Mouse (Mus musculus) brown adipose tissue, adult 24 weeks (tissue): ENCODE results near the gene Chst4. TPM values are rescaled to one million over a fixed set of nuclear protein-coding genes. Genes with fewer than 3 reads are reported as not detected.

Experiments
- H3K27ac ChIP-seq: fragments of 200-500 bp; replicated peaks from 2 replicates; pipeline ENCODE4 v1.5.1; 2012; ENCODE audit warnings: low read depth, mild to moderate bottlenecking, low read length
- H3K4me1 ChIP-seq: fragments of 200-500 bp; 2 replicates; pipeline ENCODE4 v1.6.1; 2012; ENCODE audit warnings: low read length, mixed read lengths; ENCODE audit not compliant: control insufficient read depth, insufficient read depth, insufficient read length
- H3K4me3 ChIP-seq: fragments of 200-500 bp; 2 replicates; pipeline ENCODE4 v1.5.1; 2012; ENCODE audit warnings: low read depth, mild to moderate bottlenecking, low read length, moderate library complexity; ENCODE audit not compliant: insufficient read depth
- polyA plus RNA-seq: library from polyadenylated mRNA; stranded (reverse); fragments of >200 nt; gene quantifications from 2 replicates; pipeline ENCODE4 v1.2.4, GENCODE M21; 2012; ENCODE audit not compliant: missing spikeins, insufficient read depth, insufficient read length

Gene Chst4
- polyA plus RNA-seq, result not detected in 2 replicates

DNA sequence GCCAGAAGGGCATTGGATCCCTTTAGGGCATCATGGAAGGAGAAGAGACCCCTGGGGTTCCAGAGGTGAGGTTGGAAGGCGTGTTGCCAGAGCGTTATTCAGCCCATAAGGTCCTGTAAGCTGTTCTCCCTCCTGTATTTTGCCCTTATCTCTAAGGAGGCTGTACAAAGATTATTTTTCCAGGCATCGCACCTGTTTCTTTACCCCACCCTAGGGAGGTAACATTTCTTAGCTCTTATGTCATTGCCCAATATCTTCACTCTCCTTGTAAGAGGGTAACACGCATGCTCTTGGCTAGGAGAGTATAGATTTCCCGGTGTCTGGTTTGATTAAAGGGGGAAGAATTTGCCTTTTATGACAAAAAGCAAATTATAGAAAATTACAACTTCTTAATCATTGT is at the start of gene Chst4:
Gene Chst4 (minus strand): TSS at position 82 of the 400 bp plus-strand sequence.
- Histone ChIP-seq H3K4me3 (no peak within 1 kb of the TSS), H3K27ac (no peak within 1 kb of the TSS), H3K4me1 (no peaks in the 10 kb centered on the region)

DNA sequence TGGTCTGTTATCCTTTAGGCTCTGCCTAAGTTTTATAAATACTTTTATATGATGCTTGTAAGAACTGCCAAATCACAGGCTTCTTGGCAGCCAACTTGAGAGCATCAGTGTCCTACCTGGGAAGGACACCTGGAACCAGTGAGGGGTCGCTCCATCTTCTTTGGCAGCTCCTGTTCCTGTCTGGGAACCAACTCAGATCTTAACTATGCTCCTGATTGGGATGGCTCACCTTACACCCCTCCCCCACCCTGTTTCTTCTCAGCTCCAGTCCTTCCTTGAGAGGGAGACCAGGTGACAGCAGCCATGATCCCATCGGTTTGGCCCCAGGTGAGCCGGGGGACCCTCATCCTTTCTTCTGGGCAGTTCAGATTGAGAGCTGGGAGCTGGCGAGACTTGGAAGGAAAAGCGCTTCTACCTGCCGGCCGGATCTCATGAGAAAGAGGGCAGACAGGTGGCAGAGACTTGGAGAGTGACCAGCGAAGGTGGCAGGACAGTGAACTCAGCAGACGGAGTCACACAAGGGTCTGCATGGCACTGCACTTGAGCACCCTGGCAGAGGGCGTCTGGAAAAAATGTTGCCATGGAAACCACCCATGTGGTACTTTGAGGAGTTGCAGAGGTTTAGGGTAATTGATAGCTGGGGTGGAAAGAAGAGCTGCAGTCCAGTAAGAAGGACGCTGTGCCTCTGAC is 43.0 kb upstream of the Chst4 start:
- no peak overlapping the region for H3K27ac ChIP-seq
- H3K4me3 ChIP-seq, result no peak overlapping the region
- H3K4me1 ChIP-seq, result peaks cover 3% of the 10 kb centered on the region; the same call in 1 of the 2 replicates

DNA sequence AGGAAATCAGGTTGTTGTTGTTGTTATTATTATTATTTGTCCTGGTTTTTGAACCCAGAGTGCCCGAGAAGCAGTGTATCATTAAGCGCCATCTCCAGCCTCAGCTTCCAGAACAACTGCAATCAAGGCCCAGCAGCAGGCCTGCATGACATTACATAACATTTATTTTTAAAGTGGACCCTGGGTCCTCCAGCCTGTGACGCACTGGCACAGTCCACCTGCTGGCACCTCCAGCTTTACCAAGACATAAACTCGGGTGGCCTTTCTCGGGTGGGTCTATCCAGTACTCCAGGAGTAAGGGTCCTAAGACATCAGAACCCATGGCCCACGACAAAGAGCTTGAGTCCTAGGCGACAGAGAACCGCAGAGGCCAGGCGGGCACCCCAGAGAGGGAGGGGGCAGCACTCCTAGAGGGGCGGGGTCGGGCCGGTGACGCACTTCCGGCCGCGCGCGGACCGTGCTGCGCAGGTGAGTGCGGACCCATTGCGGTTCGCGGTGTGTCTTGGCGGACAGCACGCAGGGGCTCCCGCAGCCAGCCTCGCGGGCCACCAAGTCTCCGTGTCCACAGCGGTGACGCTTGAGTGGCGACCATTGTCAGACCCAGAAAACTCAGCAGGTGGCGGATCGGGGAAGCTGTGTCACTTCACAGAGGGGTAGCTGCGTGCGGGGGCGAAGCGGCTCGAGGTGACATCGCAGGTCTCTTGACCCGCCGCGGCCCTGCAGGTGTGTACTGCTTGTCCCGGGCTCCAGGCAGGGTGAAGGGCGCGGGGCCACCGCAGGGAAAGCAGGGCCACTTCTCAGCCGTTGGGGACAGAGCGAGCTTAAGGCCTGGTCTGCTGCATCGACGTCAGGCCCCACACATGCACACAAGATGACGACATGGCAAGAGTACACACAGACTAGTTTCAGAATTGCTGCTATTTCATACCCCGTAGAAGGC is 40.0 kb upstream of the Chst4 start, which contains the start of gene Zfp612:
Gene Zfp612 (plus strand): TSS at position 465 of the 940 bp plus-strand sequence.
- no peak within 1 kb of the TSS for H3K27ac ChIP-seq
- peaks cover 3% of the 10 kb centered on the region; the same call in 1 of the 2 replicates for H3K4me1 ChIP-seq
- peak within 1 kb of the TSS; percentile 82 for H3K4me3 ChIP-seq

DNA sequence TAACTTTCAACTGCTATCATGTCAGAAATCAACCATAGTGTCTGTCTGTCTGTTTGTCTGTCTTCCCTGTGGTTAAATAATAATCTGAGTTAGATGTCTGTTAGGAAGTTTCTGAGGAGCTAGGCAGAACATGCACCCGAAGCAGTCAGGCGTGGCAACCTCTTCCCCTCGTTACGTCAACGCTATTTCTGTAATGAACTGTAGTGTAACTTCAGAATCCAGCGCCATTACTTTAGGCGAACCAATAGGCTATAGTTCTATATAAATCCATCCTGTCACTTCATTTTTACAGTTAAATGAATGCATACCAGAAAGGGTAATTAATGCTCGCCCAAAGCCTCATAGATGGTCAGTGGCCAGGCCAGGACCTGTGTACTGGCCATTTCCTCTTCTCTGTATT is 35.0 kb upstream of the Chst4 start:
- Histone ChIP-seq H3K4me3 (no peak overlapping the region), H3K4me1 (peaks cover 3% of the 10 kb centered on the region; the same call in 1 of the 2 replicates), H3K27ac (no peak overlapping the region)

DNA sequence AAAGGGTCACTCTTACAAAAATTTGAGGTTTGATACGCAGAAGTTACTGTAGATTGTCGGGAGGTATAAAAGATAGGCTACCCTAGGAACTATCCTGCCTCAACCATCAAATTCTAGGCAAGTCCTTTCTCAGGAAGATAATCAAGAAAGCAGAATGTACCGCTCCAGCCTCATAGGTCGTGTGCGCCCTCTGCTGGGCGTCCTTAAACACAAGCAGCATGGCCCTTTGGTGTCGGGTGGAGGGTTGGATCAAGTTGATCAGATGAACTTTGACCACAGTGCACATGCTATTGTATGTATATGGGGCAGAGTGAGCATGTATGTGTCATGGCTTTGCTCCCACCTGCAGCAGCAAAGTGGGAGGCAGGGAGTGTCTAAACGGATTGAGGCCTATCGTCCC is 32.1 kb upstream of the Chst4 start:
- no peak overlapping the region for H3K4me3 ChIP-seq
- no peak overlapping the region for H3K27ac ChIP-seq
- no peaks in the 10 kb centered on the region for H3K4me1 ChIP-seq

- Histone ChIP-seq H3K4me3 (no peak overlapping the region), H3K27ac (no peak overlapping the region), H3K4me1 (no peaks in the 10 kb centered on the region)
Observed at GRCm38 (mm10) chr8:110069706-110070105, 30.2 kb upstream of the Chst4 start.

- Histone ChIP-seq H3K4me3 (no peak overlapping the region), H3K27ac (no peak overlapping the region), H3K4me1 (no peaks in the 10 kb centered on the region)
Observed at GRCm38 (mm10) chr8:110065676-110066075, 26.1 kb upstream of the Chst4 start.

DNA sequence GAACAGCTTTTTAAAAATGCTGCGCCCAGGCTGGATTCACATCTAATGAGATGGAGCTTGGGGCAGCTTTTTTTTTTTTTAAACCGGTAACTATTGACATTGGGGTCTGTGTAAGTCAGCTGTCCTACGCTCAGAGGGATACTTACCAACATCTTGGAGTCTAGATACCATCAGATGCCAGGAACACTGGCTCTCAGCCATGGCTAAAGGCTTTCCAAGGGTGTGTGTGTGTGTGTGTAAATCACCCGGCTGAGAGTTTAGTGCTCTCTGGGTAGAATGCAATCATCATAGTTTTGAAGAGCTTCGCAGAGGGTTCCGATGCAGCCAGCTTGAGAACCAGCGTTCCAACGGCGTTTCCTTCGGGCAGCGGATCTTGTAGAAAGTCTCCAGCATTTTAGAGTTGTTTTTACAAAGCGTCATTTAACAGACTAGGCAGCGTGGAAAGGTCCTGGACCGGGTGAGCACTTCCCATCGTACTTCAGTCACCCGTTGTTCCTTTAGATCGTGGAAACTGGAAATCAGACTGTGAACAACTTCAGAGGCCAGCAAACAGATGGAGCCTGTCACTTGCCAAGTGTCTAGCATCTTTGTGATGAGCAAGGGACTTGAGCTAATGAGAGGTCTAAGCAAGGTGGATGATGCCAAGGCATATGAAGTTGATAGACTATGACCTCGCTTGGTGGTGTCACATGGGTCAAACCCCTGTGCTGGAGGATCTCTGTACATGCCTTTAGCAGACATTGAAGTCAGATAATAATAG is 25.2 kb upstream of the Chst4 start:
- Histone ChIP-seq H3K27ac (no peak overlapping the region), H3K4me3 (no peak overlapping the region), H3K4me1 (no peaks in the 10 kb centered on the region)

GRCm38 (mm10) chr8:110064161-110064560 is 24.6 kb upstream of the Chst4 start:
- Histone ChIP-seq H3K27ac (no peak overlapping the region), H3K4me3 (no peak overlapping the region), H3K4me1 (no peaks in the 10 kb centered on the region)

DNA sequence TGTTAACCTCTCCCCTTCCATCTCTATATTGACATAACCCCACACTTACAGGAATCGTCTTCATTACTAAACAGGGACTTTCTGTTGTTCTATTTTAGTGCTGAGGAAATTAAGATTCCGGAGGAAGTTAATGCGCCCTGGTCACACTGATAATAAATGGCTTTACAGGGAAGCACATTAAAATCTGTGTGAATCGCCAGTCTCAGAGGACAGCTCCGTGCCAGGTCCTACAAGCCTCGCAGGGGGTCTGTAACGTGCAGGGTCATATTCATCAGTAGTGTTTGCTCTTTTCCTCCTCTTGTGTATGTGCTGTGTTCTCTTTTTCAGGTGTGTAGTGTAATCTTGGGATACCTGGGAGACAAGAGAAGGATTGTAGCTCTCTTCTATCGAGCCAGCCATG is 18.7 kb upstream of the Chst4 start:
- Histone ChIP-seq H3K27ac (no peak overlapping the region), H3K4me3 (no peak overlapping the region), H3K4me1 (no peaks in the 10 kb centered on the region)

DNA sequence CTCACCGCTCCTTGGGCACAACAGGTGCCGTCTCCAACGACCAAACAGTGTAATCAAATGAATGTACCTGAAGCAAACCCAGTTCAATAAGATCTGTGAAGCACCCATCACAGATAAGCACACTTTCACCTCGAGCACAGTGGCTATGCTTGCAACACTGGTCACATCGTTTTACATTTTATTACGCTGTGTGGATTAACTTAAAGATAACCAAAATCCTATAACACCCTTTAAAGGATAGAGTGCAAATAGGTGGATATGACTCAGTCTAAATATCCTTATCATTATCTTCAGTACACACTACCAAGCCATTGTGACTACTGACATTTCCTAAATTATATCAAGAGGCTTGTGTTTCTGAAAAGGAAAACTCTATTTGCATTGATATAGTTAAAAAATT is 11.7 kb upstream of the Chst4 start:
- Histone ChIP-seq H3K27ac (no peak overlapping the region), H3K4me1 (no peaks in the 10 kb centered on the region), H3K4me3 (no peak overlapping the region)

- no peak overlapping the region for H3K4me3 ChIP-seq
- no peak overlapping the region for H3K27ac ChIP-seq
- no peaks in the 10 kb centered on the region for H3K4me1 ChIP-seq
Observed at GRCm38 (mm10) chr8:110040509-110040908, 969 bp upstream of the Chst4 start.

DNA sequence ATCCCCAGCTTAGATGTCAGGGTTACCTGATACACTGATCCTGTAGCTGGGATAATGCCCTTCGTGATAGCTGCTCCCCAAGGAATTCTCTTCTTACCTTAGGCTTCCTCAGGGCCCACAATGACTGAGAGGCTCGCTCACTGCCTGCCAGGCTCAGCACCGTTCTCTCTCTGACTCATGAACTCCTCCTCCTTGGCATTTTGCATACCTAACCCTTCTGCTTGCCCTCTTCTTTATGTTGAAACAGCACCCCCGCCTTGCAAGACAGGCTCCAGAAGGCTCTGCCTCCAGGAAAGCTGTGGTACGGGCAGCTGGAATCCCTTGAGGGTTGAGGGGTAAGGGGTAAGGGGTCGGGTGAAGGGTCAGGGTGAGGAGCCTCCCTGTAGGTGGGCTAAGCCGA is 324 bp downstream of the Chst4 start:
- Histone ChIP-seq H3K4me3 (no peak overlapping the region), H3K4me1 (no peaks in the 10 kb centered on the region), H3K27ac (no peak overlapping the region)

DNA sequence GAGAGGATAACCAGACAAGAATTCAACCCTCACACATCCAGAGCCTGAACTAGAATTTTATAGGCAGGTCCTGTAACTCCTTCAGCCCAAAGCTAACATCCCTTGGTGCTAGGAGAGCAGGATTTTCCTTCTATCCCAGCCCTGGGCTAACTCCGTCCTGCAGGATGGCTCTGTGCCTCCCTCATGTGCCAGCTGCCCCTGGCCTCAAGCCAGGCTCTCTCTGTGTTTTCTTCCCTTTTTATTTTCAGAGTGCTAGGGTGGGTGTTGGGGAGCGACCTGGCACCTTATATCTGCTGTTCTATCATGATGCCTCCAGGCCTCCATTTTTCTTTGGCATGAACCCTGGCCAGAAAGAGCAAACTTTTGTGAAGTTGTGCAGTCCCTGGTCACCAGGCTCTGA is 3.4 kb downstream of the Chst4 start:
- Histone ChIP-seq H3K27ac (no peak overlapping the region), H3K4me1 (no peaks in the 10 kb centered on the region), H3K4me3 (no peak overlapping the region)

- no peak overlapping the region for H3K27ac ChIP-seq
- no peak overlapping the region for H3K4me3 ChIP-seq
- no peaks in the 10 kb centered on the region for H3K4me1 ChIP-seq
Observed at GRCm38 (mm10) chr8:110034331-110034730, 5.2 kb downstream of the Chst4 start.
